Mouse (Mus musculus): ENCODE measurements around the gene Cyp1b1.

The Cyp1b1 gene

GRCm38 (mm10) chr17:79714931-79715637, at the start of gene Cyp1b1:
Gene Cyp1b1, minus strand, starts transcription at chr17:79715061.
- DNase-seq (ENCODE audit: low read depth, low spot score), result no peak

- DNase-seq (ENCODE audit: low read depth, low spot score), result no peak
Observed at GRCm38 (mm10) chr17:79761841-79762240, 47.0 kb upstream of the Cyp1b1 start.

- DNase-seq (ENCODE audit: low read depth, low spot score), result no peak
Observed at GRCm38 (mm10) chr17:79753831-79754230, 39.0 kb upstream of the Cyp1b1 start.

GRCm38 (mm10) chr17:79752836-79753235, 38.0 kb upstream of the Cyp1b1 start:
- DNase-seq (ENCODE audit: low read depth, low spot score), result no peak

GRCm38 (mm10) chr17:79751661-79752191, 36.9 kb upstream of the Cyp1b1 start:
- no peak for DNase-seq (ENCODE audit: low read depth, low spot score)

GRCm38 (mm10) chr17:79749647-79750046, 34.8 kb upstream of the Cyp1b1 start:
- DNase-seq (ENCODE audit: low read depth, low spot score), result no peak

GRCm38 (mm10) chr17:79746954-79747353, 32.1 kb upstream of the Cyp1b1 start:
- DNase-seq (ENCODE audit: low read depth, low spot score), result no peak

GRCm38 (mm10) chr17:79746146-79746591, 31.3 kb upstream of the Cyp1b1 start:
- DNase-seq (ENCODE audit: low read depth, low spot score), result no peak

- no peak for DNase-seq (ENCODE audit: low read depth, low spot score)
Observed at GRCm38 (mm10) chr17:79745051-79745731, 30.3 kb upstream of the Cyp1b1 start.

- no peak for DNase-seq (ENCODE audit: low read depth, low spot score)
Observed at GRCm38 (mm10) chr17:79743507-79743906, 28.6 kb upstream of the Cyp1b1 start.

GRCm38 (mm10) chr17:79742635-79743034, 27.8 kb upstream of the Cyp1b1 start:
- no peak for DNase-seq (ENCODE audit: low read depth, low spot score)

- DNase-seq (ENCODE audit: low read depth, low spot score), result no peak
Observed at GRCm38 (mm10) chr17:79738847-79739498, 24.1 kb upstream of the Cyp1b1 start.

GRCm38 (mm10) chr17:79737598-79737997, 22.7 kb upstream of the Cyp1b1 start:
- no peak for DNase-seq (ENCODE audit: low read depth, low spot score)

GRCm38 (mm10) chr17:79733039-79733438, 18.2 kb upstream of the Cyp1b1 start:
- no peak for DNase-seq (ENCODE audit: low read depth, low spot score)

- no peak for DNase-seq (ENCODE audit: low read depth, low spot score)
Observed at GRCm38 (mm10) chr17:79730988-79731387, 16.1 kb upstream of the Cyp1b1 start.

- DNase-seq (ENCODE audit: low read depth, low spot score), result no peak
Observed at GRCm38 (mm10) chr17:79728585-79729503, 14.0 kb upstream of the Cyp1b1 start.

GRCm38 (mm10) chr17:79728053-79728584, 13.3 kb upstream of the Cyp1b1 start:
- DNase-seq (ENCODE audit: low read depth, low spot score), result no peak

- DNase-seq (ENCODE audit: low read depth, low spot score), result no peak
Observed at GRCm38 (mm10) chr17:79726613-79727012, 11.8 kb upstream of the Cyp1b1 start.

- no peak for DNase-seq (ENCODE audit: low read depth, low spot score)
Observed at GRCm38 (mm10) chr17:79720681-79721080, 5.8 kb upstream of the Cyp1b1 start.

- DNase-seq (ENCODE audit: low read depth, low spot score), result peak; percentile 76
Observed at GRCm38 (mm10) chr17:79715649-79716143, 835 bp upstream of the Cyp1b1 start.
